Mouse (Mus musculus): ENCODE data around the gene Syt12. TPM values are rescaled to one million over a fixed set of nuclear protein-coding genes. Genes with fewer than 3 reads are reported as not detected.

Gene Syt12
- 1.9 TPM in 2 replicates for polyA plus RNA-seq (2014; fragmentation: Nextera tagmentation; extraction: Ambion mirVana)

- WGBS = 34% methylated on average over 21 of the region's 21 CpGs
- peaks cover 25% of the 10 kb centered on the region for H3K27me3 ChIP-seq (replicated peaks; ENCODE audit: control insufficient read depth, insufficient read depth, low read length)
- H3K27ac ChIP-seq (ENCODE audit: low read depth, low read length) = no peak within 1 kb of the TSS
- DNase-seq (ENCODE audit: low spot score) = no peak
- no peaks in the 10 kb centered on the region for H3K9me3 ChIP-seq (replicated peaks; ENCODE audit: control insufficient read depth, low read length)
- no peak for ATAC-seq
- H3K4me3 ChIP-seq (ENCODE audit: low read depth, low read length) = peak within 1 kb of the TSS; percentile 53
- H3K9ac ChIP-seq (ENCODE audit: low read length) = peak within 1 kb of the TSS; percentile 58
- H3K36me3 ChIP-seq (ENCODE audit: control insufficient read depth, insufficient read depth, low read length) = no peaks in the 10 kb centered on the region
- 0 out of 2 replicates have a peak, but pooled peaks cover 6% of the 10 kb centered on the region for H3K4me1 ChIP-seq (ENCODE audit: control insufficient read depth, insufficient read depth, low read length)
- H3K4me2 ChIP-seq (ENCODE audit: low read length) = peak within 1 kb of the TSS; percentile 95
Measured at GRCm38 (mm10) chr19:4477345-4478189, at the start of gene Syt12. Gene Syt12 (minus strand): TSS chr19:4477447.

GRCm38 (mm10) chr19:4521426-4522050 is 44.3 kb upstream of the Syt12 start:
- no peaks in the 10 kb centered on the region for H3K36me3 ChIP-seq (ENCODE audit: control insufficient read depth, insufficient read depth, low read length)
- DNase-seq (ENCODE audit: low spot score) (no peak), ATAC-seq (no peak)
- H3K4me2 ChIP-seq (ENCODE audit: low read length) = no peak overlapping the region
- WGBS = 92% methylated on average over 3 of the region's 3 CpGs
- no peak overlapping the region for H3K4me3 ChIP-seq (ENCODE audit: low read depth, low read length)
- H3K9ac ChIP-seq (ENCODE audit: low read length) = no peak overlapping the region
- no peaks in the 10 kb centered on the region for H3K9me3 ChIP-seq (replicated peaks; ENCODE audit: control insufficient read depth, low read length)
- no peaks in the 10 kb centered on the region for H3K27me3 ChIP-seq (replicated peaks; ENCODE audit: control insufficient read depth, insufficient read depth, low read length)
- H3K27ac ChIP-seq (ENCODE audit: low read depth, low read length) = no peak overlapping the region
- H3K4me1 ChIP-seq (ENCODE audit: control insufficient read depth, insufficient read depth, low read length) = no peaks in the 10 kb centered on the region

- Histone ChIP-seq H3K36me3 (ENCODE audit: control insufficient read depth, insufficient read depth, low read length) (no peaks in the 10 kb centered on the region), H3K9me3 (replicated peaks; ENCODE audit: control insufficient read depth, low read length) (no peaks in the 10 kb centered on the region), H3K27ac (ENCODE audit: low read depth, low read length) (no peak overlapping the region), H3K27me3 (replicated peaks; ENCODE audit: control insufficient read depth, insufficient read depth, low read length) (no peaks in the 10 kb centered on the region), H3K4me2 (ENCODE audit: low read length) (no peak overlapping the region), H3K4me1 (ENCODE audit: control insufficient read depth, insufficient read depth, low read length) (no peaks in the 10 kb centered on the region), H3K9ac (ENCODE audit: low read length) (no peak overlapping the region), H3K4me3 (ENCODE audit: low read depth, low read length) (no peak overlapping the region)
- no peak for DNase-seq (ENCODE audit: low spot score)
- WGBS = 84% methylated on average over 1 of the region's 1 CpGs
- no peak for ATAC-seq
Measured at GRCm38 (mm10) chr19:4517483-4517882, 40.2 kb upstream of the Syt12 start.

- H3K27ac ChIP-seq (ENCODE audit: low read depth, low read length) = no peak overlapping the region
- H3K9ac ChIP-seq (ENCODE audit: low read length) = no peak overlapping the region
- no peak overlapping the region for H3K4me2 ChIP-seq (ENCODE audit: low read length)
- DNase-seq (ENCODE audit: low spot score) (no peak), ATAC-seq (no peak)
- H3K4me1 ChIP-seq (ENCODE audit: control insufficient read depth, insufficient read depth, low read length) = no peaks in the 10 kb centered on the region
- no peaks in the 10 kb centered on the region for H3K27me3 ChIP-seq (replicated peaks; ENCODE audit: control insufficient read depth, insufficient read depth, low read length)
- WGBS = 83% methylated on average over 2 of the region's 2 CpGs
- no peaks in the 10 kb centered on the region for H3K36me3 ChIP-seq (ENCODE audit: control insufficient read depth, insufficient read depth, low read length)
- no peaks in the 10 kb centered on the region for H3K9me3 ChIP-seq (replicated peaks; ENCODE audit: control insufficient read depth, low read length)
- no peak overlapping the region for H3K4me3 ChIP-seq (ENCODE audit: low read depth, low read length)
Measured at GRCm38 (mm10) chr19:4516288-4516687, 39.0 kb upstream of the Syt12 start.

- Histone ChIP-seq H3K4me1 (ENCODE audit: control insufficient read depth, insufficient read depth, low read length) (peaks cover 3% of the 10 kb centered on the region; the same call in 1 of the 2 replicates), H3K27ac (ENCODE audit: low read depth, low read length) (no peak overlapping the region), H3K4me2 (ENCODE audit: low read length) (no peak overlapping the region), H3K4me3 (ENCODE audit: low read depth, low read length) (no peak overlapping the region), H3K9me3 (replicated peaks; ENCODE audit: control insufficient read depth, low read length) (no peaks in the 10 kb centered on the region), H3K9ac (ENCODE audit: low read length) (no peak overlapping the region), H3K27me3 (replicated peaks; ENCODE audit: control insufficient read depth, insufficient read depth, low read length) (no peaks in the 10 kb centered on the region), H3K36me3 (ENCODE audit: control insufficient read depth, insufficient read depth, low read length) (no peaks in the 10 kb centered on the region)
- 40% methylated on average over 2 of the region's 2 CpGs for WGBS
- DNase-seq (ENCODE audit: low spot score) = peak; percentile 50
- ATAC-seq = no peak
Measured at GRCm38 (mm10) chr19:4515746-4516145, 38.5 kb upstream of the Syt12 start.

- Histone ChIP-seq H3K4me3 (ENCODE audit: low read depth, low read length) (no peak overlapping the region), H3K4me1 (ENCODE audit: control insufficient read depth, insufficient read depth, low read length) (peaks cover 3% of the 10 kb centered on the region; the same call in 1 of the 2 replicates), H3K36me3 (ENCODE audit: control insufficient read depth, insufficient read depth, low read length) (no peaks in the 10 kb centered on the region), H3K4me2 (ENCODE audit: low read length) (no peak overlapping the region), H3K9me3 (replicated peaks; ENCODE audit: control insufficient read depth, low read length) (no peaks in the 10 kb centered on the region), H3K9ac (ENCODE audit: low read length) (no peak overlapping the region), H3K27me3 (replicated peaks; ENCODE audit: control insufficient read depth, insufficient read depth, low read length) (no peaks in the 10 kb centered on the region), H3K27ac (ENCODE audit: low read depth, low read length) (no peak overlapping the region)
- ATAC-seq (no peak), DNase-seq (ENCODE audit: low spot score) (no peak)
- 76% methylated on average over 4 of the region's 4 CpGs for WGBS
Measured at GRCm38 (mm10) chr19:4513236-4513858, 36.1 kb upstream of the Syt12 start.

- Histone ChIP-seq H3K4me1 (ENCODE audit: control insufficient read depth, insufficient read depth, low read length) (peaks cover 3% of the 10 kb centered on the region; the same call in 1 of the 2 replicates), H3K36me3 (ENCODE audit: control insufficient read depth, insufficient read depth, low read length) (no peaks in the 10 kb centered on the region), H3K4me2 (ENCODE audit: low read length) (peak overlapping the region; percentile 72), H3K27me3 (replicated peaks; ENCODE audit: control insufficient read depth, insufficient read depth, low read length) (no peaks in the 10 kb centered on the region), H3K9me3 (replicated peaks; ENCODE audit: control insufficient read depth, low read length) (no peaks in the 10 kb centered on the region), H3K27ac (ENCODE audit: low read depth, low read length) (no peak overlapping the region), H3K4me3 (ENCODE audit: low read depth, low read length) (peak overlapping the region; percentile 66), H3K9ac (ENCODE audit: low read length) (peak overlapping the region; percentile 61)
- DNase-seq (ENCODE audit: low spot score) (no peak), ATAC-seq (no peak)
- WGBS = 7% methylated on average over 13 of the region's 13 CpGs
Measured at GRCm38 (mm10) chr19:4511116-4511841, 34.0 kb upstream of the Syt12 start.

Data from forebrain, embryonic 14.5 days (tissue).